Mouse (Mus musculus): ENCODE measurements around the gene Krt86. TPM values are rescaled to one million over a fixed set of nuclear protein-coding genes. Genes with fewer than 3 reads are reported as not detected.
"Not testable (repeated sequence)": the region's sequence is repeated elsewhere in the genome, so short reads cannot be mapped to it uniquely, and the experiment has no call there.

The Krt86 gene
- total RNA-seq, 2 experiments from 2014 or later, result not detected

- no peak for DNase-seq
Observed at GRCm38 (mm10) chr15:101492718-101493117, 19.4 kb downstream of the Krt86 start.

GRCm38 (mm10) chr15:101493713-101494112, 20.4 kb downstream of the Krt86 start:
- no peak for DNase-seq

DNA sequence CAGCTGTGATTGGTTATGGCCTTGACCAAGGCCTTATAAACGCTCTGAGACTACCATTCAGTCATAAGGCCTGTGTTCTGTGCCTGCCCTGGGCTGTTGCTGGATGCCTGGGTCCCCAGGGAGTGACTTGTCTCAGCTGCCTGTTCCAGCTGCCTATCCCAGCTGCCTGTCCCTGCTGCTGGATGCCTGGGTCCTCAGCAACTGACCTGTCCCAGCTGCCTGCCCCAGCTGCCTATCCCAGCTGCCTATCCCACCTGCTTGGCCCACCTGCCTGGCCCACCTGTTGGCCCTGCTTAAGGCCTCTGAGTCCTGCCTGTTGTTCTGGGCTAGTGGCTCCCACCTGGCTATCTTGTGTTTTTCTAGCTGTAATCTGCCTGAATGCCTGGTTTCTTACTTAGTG, 20.9 kb downstream of the Krt86 start:
- peak; percentile 14 for DNase-seq

GRCm38 (mm10) chr15:101495266-101495665, 22.0 kb downstream of the Krt86 start:
- no peak for DNase-seq

GRCm38 (mm10) chr15:101497181-101497580, 23.9 kb downstream of the Krt86 start:
- peak; percentile 22 for DNase-seq

GRCm38 (mm10) chr15:101506896-101507758, 33.8 kb downstream of the Krt86 start:
- no peak for DNase-seq

DNA sequence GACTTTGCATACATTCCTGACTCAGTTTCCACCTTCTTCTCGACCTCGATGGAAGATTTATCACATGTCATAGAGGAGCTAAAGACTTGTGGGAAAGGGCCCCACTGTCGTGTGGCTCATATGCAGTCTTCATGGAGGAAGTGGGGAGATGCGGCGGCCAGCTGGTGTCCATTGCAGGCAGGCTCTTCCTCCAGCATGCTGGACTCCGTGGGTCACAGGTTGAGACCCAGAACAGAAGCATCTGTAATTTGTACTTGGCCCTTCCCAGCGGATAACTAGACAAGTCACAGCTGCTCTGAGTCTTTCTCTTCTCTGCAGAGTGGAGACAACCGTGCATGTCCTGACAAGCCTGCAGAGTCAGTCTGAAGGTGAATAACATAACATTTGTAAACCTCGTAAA, 35.0 kb downstream of the Krt86 start:
- no peak for DNase-seq

DNA sequence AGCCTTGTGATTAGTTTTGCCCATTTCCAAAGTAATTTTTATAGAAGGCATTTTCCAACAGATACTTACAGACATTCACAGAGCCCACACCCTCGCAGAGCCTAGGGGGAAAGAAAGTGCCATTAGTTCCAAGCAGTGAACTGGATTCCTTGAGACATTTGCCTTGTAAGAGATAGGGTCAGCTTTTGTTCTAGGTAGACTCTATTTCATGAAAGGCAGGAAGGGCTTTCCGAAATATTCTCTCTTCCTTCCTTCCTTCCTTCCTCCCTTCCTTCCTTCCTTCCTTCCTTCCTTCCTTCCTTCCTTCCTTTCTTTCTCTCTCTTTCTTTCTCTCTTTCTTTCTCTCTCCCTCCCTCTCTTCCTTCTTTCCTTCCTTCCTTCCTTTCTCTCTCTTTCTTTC, 43.9 kb downstream of the Krt86 start, which contains the start of gene Gm49425:
Gene Gm49425 (minus strand): TSS at position 101 of the 400 bp plus-strand sequence.
- DNase-seq, result not testable (repeated sequence)

DNA sequence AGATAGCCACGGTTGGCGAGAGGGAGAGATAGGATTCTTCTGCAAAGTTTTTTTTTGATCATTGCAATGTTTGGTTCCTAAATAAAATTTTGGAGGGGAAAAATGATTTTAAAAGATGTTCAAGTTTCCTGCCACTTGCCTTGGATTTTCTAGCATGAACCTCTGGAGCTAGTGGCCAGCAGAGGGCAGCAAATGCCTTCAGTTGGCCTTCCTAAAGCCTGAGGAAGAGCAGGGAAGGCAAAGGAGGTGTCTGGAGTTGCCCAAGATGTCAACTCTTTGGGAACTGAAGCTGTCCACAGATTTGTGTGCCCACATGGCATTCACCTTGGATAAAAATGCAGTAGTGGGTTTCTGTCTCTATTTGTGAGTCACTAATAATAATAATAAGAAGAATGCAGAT, 46.5 kb downstream of the Krt86 start:
- DNase-seq, result peak; percentile 53

DNA sequence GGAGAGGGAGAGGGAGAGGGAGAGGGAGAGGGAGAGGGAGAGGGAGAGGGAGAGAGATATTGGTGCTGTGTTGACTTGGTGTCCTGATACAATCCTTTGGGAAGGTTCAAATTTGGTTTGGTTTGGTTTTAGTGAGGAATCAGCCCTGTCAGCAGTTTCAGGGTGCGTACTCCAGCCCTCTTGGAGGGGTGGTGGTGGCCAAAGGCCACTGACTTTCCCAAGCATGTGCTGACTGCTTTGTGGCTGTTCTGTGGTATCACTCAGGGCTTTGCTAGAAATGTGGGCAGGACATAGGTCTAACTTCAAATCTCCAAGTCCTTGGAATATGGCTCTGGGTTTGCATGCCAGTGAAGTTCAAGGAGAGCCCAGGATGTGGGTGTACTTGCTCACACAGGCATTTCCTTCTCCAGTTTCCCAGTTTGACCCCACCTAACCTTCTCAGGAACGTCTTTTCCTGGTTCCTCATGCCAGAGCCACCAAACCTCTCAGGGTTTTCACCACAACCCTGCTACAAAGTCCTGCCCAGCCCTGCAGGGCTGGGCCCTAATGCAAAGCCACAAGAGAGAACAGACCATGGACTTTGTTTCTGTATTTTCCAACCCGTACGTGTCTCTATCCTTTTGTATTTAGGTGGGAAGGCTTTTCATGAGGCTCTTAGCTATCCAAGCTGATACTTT, 49.4 kb downstream of the Krt86 start:
- DNase-seq, result no peak

Other genes with a start within 250 kb of the Krt86 start
- 1 to 10 TPM; 4.3 to 5.7 TPM for gene Grasp, start 249.3 kb upstream of the Krt86 start, total RNA-seq (2021)
- 10 to 100 TPM; 52.2 to 90.7 TPM for gene Nr4a1, start 219.2 kb upstream of the Krt86 start, total RNA-seq (2021)
- 10 to 100 TPM; 22.3 to 31.3 TPM for gene Atg101, start 189.2 kb upstream of the Krt86 start, total RNA-seq (2021)
- under 1 TPM; 0.31 to 0.32 TPM for gene 6030408B16Rik, start 180.3 kb upstream of the Krt86 start, total RNA-seq (2021)
- 1 to 10 TPM; 1.6 to 1.9 TPM for gene Krt80, start 103.3 kb upstream of the Krt86 start, total RNA-seq (2021)
- not detected for gene Krt7, start 62.4 kb upstream of the Krt86 start, total RNA-seq (2021)
- not detected for gene Krt87, start 34.7 kb upstream of the Krt86 start, total RNA-seq (2021)
- gene Krt88, start 25.7 kb upstream of the Krt86 start, total RNA-seq (2021), result not detected
- gene Krt81, start 9.7 kb upstream of the Krt86 start, total RNA-seq (2021), result not detected
- not detected for gene Krt83, start 18.0 kb downstream of the Krt86 start, total RNA-seq (2021)
- not detected for gene Gm49425, start 43.8 kb downstream of the Krt86 start, total RNA-seq (2021)
- not detected for gene Krt84, start 59.3 kb downstream of the Krt86 start, total RNA-seq (2021)
- not detected for gene Krt82, start 77.2 kb downstream of the Krt86 start, total RNA-seq (2021)
- not detected for gene Krt90, start 89.5 kb downstream of the Krt86 start, total RNA-seq (2021)
- gene Krt75, start 100.4 kb downstream of the Krt86 start, total RNA-seq (2021), result not detected
- not detected for gene Gm5414, start 154.7 kb downstream of the Krt86 start, total RNA-seq (2021)
- not detected for gene Gm5478, start 173.9 kb downstream of the Krt86 start, total RNA-seq (2021)
- not detected for gene Krt6b, start 206.8 kb downstream of the Krt86 start, total RNA-seq (2021)
- gene Krt6a, start 220.8 kb downstream of the Krt86 start, total RNA-seq (2021), result not detected
- not detected for gene Krt5, start 239.4 kb downstream of the Krt86 start, total RNA-seq (2021)